Mouse (Mus musculus) sigmoid colon, adult 10 weeks (tissue): Measurements from ENCODE around the gene Drc3. TPM values are rescaled to one million over a fixed set of nuclear protein-coding genes. Genes with fewer than 3 reads are reported as not detected.

ENCODE experiments used
- polyA plus RNA-seq: library from polyadenylated mRNA; stranded (reverse); fragments of 350-450 nt; fragmentation: Illumina TruSeq; extraction: RNeasy Lipid Tissue Mini Kit (QIAGEN cat#74804); gene quantifications from one replicate; pipeline ENCODE4 v1.2.3, GENCODE M21; 2014; ENCODE audit warnings: low read depth, low replicate concordance

The Drc3 gene
- 1.5 TPM for polyA plus RNA-seq

DNA sequence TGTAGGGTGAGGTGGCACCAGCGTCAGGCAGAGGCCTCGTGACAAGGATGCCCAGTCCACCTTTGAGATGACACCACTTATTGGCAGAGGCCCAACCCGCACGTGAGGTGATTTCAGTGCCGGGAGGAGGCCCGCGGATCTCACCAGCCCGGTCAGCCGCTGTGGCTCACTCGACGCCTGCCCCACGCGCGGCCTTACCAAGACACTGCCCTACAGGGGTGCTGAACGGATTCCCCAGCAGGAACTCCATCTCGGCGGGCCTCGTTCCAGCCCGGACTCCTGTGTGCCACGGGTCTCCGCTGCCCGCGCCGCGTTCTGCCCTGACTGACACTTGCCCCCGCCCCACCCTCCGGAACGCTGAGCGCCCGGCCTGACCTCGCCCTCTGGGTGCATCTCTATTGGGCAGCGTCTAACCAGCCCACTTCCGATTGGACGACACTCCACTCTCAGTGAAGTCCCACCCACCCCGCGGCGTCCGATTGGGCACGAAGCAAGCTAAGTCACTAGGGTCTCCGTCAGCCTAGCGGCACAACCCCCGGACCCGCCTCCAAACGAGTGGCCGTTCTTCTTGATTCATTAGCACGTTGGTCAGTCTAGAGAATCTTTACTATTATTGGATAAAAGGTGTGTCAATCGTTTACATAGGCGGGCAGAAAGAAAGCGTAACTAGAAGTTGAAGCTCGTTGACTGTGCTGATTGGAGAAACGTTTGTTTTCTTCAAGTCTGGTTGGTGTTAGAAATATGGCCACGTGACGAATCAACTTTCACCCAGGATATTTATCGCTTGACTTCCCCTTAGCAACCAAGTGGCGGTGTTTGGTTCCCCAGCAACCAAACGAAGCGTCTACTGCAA lies at the start of gene Drc3, which contains the start of gene Tom1l2:
Gene Drc3 (plus strand): TSS at position 771 of the 853 bp plus-strand sequence.
Gene Tom1l2 (minus strand): TSS at position 347 of the 853 bp plus-strand sequence.

DNA sequence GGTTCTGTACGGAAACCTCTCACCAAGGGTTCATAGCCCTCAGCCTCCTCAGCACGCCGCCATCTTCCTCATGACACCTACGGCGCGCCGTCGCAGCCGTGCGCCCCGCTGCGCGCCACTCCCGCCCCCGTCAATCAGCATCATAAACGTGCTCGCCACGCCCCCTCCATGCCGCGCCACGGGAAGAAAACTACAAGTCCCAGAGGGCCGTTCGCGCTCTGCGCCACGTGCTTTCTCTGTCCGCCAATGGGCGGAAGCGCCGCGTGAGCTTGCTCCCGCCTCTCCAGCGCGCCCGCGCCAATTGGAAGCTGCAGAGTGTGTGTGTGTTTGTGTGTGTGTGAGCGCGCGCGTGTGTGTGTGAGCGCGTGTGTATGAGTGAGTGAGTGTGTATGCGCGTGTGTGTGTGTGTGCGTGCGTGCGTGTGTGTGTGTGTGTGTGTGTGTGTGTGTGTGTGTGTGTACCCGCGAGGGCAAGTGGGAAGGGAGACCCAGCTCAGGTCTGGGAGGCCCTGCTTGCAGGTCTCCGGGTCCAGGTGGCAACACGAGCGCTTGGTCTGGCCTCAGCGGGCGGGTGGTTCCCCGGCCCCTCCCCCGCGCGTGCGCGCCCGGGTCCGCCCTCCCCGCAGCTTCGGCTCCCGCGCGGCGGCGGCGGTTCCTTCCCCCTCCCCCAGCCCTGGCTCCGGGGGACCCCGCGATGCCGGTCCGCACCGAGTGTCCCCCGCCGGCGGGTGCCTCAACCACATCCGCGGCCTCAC lies 64.0 kb downstream of the Drc3 start, which contains the start of gene Gid4:
Gene Gid4 (plus strand): TSS at position 183 of the 754 bp plus-strand sequence.

GRCm38 (mm10) chr11:60417717-60418472 lies 64.8 kb downstream of the Drc3 start, which contains the start of gene Atpaf2:
Gene Atpaf2, minus strand, starts transcription at chr11:60418457.

Other genes starting within 250 kb of the Drc3 start
- gene Rai1, start 248.3 kb upstream of the Drc3 start, polyA plus RNA-seq = 2.9 TPM
- 0.88 TPM for gene Srebf1, start 130.7 kb upstream of the Drc3 start, polyA plus RNA-seq
- gene Tom1l2, start 424 bp upstream of the Drc3 start, polyA plus RNA-seq = 21.2 TPM
- gene Gid4, start 63.8 kb downstream of the Drc3 start, polyA plus RNA-seq = 31.2 TPM
- 8.6 TPM for gene Atpaf2, start 65.1 kb downstream of the Drc3 start, polyA plus RNA-seq
- gene Drg2, start 101.3 kb downstream of the Drc3 start, polyA plus RNA-seq = 13.3 TPM
- gene Myo15, start 116.0 kb downstream of the Drc3 start, polyA plus RNA-seq = 0.06 TPM
- gene Alkbh5, start 183.1 kb downstream of the Drc3 start, polyA plus RNA-seq = 61.4 TPM